Mouse (Mus musculus): ENCODE measurements around the gene Lrtm2.
"Not testable (repeated sequence)": the region's sequence is repeated elsewhere in the genome, so short reads cannot be mapped to it uniquely, and the experiment has no call there.

The Lrtm2 gene

DNA sequence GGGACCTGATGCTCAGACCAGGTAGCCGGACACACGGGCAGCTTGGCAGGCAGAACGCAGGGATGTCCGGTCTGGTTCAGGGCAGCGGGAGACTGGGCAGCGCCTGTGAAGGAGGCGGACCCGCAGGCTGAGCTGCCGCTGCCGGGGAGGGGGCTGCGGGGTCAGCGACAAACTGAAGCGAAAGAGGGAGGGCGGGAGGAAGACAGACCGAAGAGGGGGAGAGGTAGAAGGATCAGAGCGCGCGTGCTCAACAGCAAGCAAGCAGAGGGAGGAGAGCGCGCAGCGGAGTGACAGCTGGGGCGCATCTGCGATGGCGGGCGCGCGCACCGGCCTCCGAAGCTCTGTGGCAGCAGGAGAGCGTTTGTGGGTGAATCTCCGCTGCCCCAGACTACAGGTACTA lies at the start of gene Lrtm2:
Lrtm2 (minus strand) TSS at position 261 of the 400 bp plus-strand sequence.
- ATAC-seq (ENCODE audit: insufficient number of reproducible peaks, low FRiP score, low TSS enrichment) = 0 out of 2 replicates have a peak, but pooled peaks have one; percentile 33

DNA sequence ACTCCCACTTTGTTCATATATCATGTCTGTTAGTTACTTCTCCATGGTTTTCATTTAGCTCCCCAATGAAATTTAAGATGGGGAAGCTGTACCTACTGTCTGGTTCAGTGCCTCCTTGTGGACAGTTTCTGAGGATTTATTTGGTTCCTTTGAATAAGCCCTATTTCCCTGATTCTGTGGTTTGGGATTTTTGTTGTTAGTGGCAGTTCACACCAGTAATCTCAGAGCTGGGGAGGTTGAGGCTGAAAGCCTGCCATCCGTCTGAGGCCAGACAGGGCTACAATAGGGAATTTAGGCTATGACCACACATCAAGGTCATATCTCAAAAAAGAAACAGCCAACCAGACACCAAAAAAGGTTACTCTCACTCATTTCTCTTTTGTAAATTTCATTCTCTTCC lies 48.1 kb upstream of the Lrtm2 start:
- no peak for ATAC-seq (ENCODE audit: insufficient number of reproducible peaks, low FRiP score, low TSS enrichment)

DNA sequence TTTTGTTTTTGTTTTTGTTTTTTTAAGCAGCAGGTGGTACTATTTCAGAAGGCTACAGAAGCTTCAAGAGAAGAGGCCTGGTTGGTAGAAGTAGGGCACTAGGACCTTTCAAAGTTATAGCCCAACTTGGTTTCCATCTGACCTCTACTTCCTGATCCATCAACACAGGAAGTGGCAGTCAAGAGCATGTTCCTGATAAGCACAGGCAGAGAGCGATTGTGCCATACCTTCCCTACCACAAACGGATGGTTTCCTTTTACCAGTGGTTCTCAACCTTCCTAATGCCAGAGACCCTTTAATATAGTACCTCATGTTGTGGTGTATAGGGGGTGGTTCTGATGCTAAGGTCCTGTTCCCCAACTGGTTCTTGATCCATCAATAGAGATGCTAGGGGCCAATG lies 47.0 kb upstream of the Lrtm2 start:
- no peak for ATAC-seq (ENCODE audit: insufficient number of reproducible peaks, low FRiP score, low TSS enrichment)

DNA sequence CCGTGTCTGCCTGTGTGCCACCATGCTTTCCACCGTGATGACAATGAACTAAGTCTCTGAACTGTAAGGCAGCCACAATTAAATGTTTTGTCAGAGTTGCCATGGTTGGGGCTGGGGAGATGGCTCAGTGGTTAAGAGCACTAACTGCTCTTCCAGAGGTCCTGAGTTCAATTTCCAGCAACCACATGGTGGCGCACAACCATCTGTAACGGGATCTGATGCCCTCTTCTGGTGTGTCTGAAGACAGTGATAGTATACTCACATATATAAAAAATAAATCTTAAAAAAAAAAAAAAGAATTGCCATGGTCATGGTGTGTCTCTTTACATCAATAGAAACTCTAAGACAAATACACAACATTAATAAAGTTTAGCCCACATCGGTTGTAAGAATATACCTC lies 44.5 kb upstream of the Lrtm2 start:
- ATAC-seq (ENCODE audit: insufficient number of reproducible peaks, low FRiP score, low TSS enrichment) = no peak

DNA sequence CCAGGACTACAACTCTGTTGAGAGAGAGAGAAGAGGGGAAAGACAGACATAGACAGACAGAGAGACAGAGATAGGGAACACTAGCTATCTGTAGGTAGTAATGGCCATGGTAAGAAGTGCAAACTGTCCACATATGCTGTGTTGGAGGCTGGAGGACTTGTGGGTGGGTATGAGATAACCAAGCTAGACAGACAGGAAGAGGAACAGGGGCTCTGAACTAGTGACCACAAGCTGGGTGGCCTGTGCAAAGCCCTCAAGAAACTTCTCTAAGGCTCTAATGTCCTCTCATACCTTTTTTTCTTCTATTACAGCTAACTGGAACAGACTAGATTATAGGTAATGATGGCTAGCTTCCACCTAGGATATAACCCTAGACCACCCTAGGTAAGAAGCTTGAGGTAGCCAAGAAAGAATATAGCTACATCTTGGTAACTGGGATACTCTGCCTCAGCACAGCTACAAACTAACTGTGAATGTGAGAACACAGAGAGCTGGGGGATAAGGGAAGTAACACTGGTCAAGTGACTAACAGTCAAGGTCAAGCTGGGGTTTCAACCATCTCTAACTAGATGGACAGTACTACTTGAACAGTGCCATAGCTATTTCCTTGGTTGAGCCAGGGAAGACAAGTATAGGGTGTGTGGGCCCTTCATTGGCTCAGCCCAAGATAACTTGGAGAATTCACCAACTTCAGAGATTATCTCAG lies 42.6 kb upstream of the Lrtm2 start:
- ATAC-seq (ENCODE audit: insufficient number of reproducible peaks, low FRiP score, low TSS enrichment) = no peak

DNA sequence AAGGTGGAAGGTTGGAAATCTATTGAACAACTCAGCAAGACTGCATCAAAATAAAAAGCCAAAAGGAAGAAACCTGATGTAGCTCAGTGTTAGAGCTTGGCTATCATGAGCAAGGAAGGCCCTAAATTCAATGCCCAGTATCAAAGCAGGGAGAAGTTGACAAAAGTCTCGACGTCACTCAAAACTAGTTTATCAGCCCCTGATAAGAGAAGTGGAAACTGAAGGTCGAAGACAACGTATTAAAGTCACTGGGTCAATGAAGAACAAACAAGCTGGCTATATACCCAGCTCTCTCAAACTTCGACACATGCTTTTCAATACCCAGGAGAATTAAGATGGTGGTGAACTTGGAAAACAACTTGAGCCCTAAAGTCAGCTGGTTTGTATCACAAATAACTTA lies 41.7 kb upstream of the Lrtm2 start:
- no peak for ATAC-seq (ENCODE audit: insufficient number of reproducible peaks, low FRiP score, low TSS enrichment)

DNA sequence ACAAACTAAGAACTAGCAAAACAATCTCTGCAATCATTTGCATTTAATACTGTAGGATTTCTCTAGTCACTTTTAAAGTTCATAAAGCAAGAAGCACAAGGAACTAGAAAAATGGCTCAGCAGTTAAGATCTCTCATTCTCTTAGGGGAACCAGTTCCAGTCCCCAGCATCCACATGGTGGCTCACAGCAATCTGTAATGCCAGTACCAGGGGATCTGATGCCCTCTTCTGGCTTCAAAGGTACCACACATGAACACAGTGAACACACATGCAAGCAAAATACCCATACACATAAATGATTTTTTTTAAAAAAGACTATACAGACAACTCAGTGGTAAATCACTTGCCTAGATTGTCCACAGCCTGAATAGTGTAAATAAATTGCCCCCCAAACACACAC lies 41.1 kb upstream of the Lrtm2 start:
- no peak for ATAC-seq (ENCODE audit: insufficient number of reproducible peaks, low FRiP score, low TSS enrichment)

DNA sequence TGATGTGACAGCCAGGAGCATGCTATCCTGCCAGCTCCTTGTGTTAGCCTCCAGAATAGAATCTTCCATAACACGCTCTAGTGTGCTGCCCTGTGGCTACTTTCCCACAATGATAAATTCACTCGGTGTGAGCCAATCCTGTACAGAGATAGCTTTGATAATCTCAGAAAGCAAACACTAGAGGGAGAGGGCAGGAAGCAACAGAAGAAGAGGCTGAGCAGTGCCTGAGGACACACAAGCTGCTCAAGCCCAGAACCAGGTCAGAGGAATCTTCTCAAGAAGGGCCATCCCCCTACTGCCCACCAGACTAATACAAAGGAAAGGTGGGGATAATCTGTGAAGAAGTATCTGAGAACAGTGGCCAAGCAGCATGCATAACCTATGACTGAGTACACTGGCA lies 36.8 kb upstream of the Lrtm2 start:
- ATAC-seq (ENCODE audit: insufficient number of reproducible peaks, low FRiP score, low TSS enrichment) = 0 out of 2 replicates have a peak, but pooled peaks have one; percentile 20

DNA sequence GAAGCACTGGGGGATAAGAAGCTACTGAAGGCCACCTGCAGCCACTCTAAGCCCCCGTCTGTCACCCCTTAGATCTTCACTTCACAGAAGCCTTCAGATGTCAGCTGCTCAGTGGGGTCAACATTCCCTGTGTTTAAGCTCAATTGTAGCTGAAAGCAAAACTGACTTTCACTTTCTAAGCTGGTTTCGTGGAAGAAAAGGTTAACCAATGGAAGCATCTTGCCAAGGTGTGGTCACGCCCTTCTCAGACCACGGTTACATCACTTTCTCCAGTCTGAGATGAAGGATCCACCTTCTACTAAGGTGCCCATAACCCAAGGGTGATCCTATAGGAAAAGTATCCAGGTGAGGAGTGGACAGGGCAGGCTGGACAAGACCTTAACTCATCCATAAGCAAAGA lies 36.2 kb upstream of the Lrtm2 start:
- ATAC-seq (ENCODE audit: insufficient number of reproducible peaks, low FRiP score, low TSS enrichment) = not testable (repeated sequence)

DNA sequence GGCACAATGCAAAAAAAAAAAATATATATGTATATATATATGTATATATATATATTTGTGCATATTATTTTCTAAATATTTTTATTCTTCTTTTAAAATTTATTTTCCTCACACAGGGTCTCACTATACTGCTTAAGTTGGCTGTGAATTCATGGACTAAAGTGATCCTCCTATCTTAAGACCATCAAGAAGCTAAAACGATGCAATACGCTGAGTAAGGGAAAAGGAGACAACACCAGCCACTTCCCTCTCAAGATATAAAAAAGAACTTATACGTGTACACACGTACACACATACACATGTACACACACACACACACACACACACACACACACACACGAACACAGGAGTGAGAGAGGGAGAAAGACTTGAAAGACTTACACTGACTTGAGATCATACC lies 33.0 kb upstream of the Lrtm2 start:
- ATAC-seq (ENCODE audit: insufficient number of reproducible peaks, low FRiP score, low TSS enrichment) = no peak

DNA sequence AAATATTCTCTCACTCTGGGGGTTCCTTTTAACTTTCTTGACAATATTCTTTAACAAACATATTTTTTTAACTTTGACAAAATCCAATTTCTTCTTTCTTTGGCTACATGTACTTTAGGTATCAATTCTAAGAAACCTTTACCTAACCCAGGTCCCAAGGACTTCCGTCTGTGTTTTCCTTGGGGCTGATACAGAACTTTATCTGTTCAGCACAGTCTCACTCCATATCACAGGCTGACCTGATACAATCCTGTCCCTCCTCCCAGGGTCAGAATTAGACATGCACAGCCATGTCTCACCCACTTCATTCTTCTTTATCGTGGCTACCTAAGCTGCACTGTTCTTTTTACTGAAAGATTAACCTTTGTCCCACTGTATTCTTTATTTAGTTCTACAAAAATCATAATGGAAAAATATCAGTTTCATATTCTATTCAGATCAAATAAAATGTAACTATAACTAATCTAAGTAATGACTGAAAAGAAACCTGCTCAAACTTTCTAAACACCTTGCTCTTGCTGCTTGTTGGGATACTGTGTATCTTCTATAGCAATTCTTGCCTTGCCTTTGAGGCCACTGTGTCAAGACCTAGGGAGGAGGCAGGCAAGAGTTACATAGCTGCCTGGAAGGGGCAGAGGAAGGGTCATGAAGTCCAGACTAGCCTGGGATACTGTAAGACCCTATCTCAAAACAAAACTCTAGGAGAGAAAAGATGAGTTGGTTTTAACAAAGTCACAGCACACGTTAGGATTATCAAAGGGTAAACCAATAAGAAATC lies 30.5 kb upstream of the Lrtm2 start:
- no peak for ATAC-seq (ENCODE audit: insufficient number of reproducible peaks, low FRiP score, low TSS enrichment)

DNA sequence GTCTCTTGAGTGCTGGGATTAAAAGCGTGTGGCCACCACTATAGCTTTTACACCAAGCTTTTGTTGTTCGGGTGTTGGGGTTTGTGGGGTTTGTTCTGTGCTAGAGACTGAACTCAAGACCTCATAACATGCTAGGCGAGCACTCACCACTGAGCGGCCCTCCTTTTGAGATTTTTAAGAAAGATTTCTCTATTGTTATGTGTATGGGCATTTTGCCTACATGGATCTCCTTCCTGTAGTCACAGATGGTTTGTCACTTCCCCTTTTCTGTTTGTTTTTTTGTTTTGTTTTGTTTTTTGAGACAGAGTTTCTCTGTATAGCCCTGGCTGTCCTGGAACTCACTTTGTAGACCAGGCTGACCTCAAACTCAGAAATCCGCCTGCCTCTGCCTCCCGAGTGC lies 29.7 kb upstream of the Lrtm2 start:
- not testable (repeated sequence) for ATAC-seq (ENCODE audit: insufficient number of reproducible peaks, low FRiP score, low TSS enrichment)

DNA sequence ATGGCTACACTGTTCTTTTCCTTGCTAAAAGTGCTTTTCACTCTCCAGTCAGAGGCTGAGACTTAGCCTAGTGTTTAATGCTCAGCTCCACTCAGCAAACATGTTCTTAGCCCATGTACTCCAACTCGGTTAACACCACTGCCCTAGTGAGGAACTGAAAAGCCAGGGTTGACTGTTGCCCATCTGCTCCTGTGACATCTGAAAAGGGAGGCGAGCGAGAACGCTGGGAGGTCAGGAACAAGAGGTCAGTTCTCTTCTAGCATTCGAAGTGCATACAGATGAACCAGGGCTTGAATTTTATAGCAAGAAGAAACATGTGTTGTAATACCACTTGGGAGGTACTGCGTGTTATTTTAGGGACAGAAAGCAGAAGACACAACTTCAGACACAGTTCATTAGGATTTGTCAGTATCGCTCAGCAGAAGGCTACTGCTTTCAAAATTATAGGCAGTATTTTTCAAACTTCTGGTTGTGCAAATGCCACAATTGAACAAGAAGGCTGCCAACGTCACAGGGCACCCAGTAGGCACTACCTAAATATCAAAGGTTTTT lies 27.5 kb upstream of the Lrtm2 start:
- ATAC-seq (ENCODE audit: insufficient number of reproducible peaks, low FRiP score, low TSS enrichment) = no peak

DNA sequence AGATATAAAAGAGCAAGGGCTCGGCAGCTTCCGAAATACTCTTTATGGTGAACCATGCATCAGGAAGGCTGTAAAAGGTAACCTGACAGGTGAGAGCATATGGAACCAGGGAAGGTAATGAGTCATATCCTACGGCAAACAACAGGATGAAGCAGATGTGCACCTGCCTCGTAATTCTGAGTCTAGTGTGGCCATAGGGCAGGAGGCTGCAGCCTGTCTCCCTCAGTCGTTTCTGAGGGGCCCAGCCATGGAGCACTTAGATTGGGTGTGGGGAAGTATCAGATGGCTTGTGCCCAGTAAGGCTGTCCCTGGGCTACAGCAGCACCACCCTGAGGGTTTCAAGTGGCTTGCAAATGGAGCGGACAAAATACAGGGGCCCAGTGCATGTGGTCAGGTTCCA lies 21.9 kb upstream of the Lrtm2 start:
- no peak for ATAC-seq (ENCODE audit: insufficient number of reproducible peaks, low FRiP score, low TSS enrichment)

DNA sequence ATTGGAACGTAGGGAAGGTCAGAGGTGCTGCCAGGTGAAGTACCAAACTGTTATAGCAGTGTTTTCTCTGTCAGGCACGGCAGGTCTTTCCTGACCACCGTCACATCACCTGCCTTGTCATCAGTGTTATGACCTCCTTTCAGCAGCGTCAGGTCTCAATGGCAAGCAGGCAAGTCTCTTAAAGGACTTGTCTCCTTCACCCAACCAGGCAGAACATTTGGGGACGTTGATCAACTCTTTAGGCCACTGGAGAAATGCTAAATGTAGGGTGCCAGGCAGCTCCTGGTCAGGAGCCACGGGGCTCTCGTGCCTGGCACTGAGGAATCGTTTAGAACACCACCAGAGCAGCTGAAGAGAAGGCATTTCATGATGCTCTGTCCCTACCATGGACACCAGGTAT lies 21.1 kb upstream of the Lrtm2 start:
- no peak for ATAC-seq (ENCODE audit: insufficient number of reproducible peaks, low FRiP score, low TSS enrichment)

DNA sequence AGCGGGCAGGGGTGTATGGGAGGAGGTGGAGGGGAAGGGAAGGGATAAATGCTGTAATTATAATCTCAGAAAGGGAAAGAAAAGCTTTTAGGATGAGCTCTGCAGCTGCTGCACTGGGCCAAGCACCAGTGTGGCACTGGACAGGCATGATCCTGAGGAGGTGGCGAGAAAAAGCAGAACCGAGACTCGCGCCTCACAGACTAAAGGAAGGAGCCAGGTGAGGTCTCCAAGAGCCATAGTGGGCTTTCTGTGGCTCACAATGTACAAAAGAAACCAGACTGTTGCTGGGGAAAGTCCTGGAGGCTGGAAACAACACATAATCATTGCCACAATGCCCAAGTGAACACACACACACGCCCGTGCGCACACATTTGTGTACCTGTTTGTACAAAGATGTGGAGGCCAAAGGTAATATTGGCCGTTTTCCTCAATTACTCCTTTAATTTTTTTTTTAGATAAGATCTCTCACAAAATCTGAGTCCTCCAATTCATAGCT lies 20.2 kb upstream of the Lrtm2 start:
- ATAC-seq (ENCODE audit: insufficient number of reproducible peaks, low FRiP score, low TSS enrichment) = no peak

DNA sequence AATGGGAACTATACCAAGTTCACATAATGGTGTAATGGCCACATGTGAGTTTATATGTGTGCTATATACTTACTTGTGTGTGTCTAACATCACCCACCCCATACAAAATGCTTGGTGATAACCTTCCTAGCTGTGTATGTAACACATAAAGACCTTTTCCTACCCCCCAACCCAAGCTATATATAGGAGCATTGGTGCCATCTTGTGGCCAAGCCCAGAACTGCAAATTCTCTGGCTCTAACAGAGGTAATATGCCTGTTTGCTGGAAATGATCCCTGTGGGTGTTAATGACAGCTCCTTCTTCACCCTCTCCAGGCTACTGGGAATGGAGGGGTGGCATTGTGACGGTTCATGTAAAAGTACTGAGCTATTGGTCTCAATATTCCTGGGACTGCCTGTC lies 17.7 kb upstream of the Lrtm2 start:
- 0 out of 2 replicates have a peak, but pooled peaks have one; percentile 42 for ATAC-seq (ENCODE audit: insufficient number of reproducible peaks, low FRiP score, low TSS enrichment)

DNA sequence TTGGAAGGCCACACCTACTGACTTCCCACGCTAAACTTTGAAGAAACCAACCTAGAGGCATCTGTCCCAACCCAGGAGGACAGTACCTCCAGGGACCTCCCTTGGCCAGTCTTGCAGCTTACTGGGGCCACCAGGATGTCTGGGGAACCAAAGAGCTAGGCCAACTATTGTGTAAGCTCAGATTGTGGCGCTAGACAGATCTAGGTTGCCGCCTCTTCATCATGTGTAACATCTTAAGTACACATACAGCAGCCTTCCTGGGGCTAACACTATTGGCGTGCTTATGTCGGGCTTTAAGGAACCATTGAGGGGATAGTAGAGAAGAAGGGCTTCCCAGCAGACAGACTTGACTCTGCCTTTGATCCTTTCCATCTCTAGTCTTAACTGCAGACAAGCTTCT lies 17.2 kb upstream of the Lrtm2 start:
- ATAC-seq (ENCODE audit: insufficient number of reproducible peaks, low FRiP score, low TSS enrichment) = no peak

DNA sequence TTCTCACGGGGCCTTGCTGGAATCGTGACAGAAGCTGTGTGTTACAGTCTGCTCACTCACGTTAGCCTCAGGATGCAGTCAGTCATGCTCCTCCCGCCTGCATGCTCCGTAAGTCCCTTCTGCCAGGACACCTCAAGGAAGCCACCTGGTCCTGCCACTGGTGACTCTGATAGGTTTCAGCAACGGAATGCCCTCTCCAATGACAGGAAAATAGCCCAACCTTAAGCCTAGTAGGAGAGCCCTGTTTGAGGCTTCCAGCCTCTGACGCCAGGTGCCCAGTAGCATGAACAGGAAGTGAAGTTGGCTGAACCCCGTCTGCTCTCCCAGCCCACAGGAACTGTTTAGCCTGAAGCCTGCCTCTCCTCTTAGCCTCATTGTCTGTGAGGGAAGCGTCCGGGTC lies 15.7 kb upstream of the Lrtm2 start:
- peak; percentile 36; the same call in 1 of the 2 replicates for ATAC-seq (ENCODE audit: insufficient number of reproducible peaks, low FRiP score, low TSS enrichment)

DNA sequence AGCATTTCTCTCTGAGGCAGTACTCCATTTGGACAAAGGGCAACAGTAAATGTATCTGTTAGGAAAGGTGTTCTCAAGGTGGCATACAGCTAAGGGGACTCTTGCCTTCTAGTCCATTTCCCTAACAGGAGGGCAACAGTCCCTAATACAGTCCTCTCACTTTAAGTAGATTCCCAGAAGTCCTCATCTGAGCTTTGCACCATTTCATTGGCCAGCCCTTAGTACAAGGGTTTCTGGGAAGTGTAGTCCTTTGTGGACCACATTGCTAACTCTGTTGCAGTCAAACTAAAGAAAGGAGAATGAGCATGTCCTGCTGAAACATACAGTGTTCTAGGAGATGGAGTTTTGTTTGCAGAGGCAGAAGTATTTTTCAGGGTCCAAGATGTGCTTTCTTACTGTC lies 10.8 kb upstream of the Lrtm2 start:
- peak; percentile 86 for ATAC-seq (ENCODE audit: insufficient number of reproducible peaks, low FRiP score, low TSS enrichment)

DNA sequence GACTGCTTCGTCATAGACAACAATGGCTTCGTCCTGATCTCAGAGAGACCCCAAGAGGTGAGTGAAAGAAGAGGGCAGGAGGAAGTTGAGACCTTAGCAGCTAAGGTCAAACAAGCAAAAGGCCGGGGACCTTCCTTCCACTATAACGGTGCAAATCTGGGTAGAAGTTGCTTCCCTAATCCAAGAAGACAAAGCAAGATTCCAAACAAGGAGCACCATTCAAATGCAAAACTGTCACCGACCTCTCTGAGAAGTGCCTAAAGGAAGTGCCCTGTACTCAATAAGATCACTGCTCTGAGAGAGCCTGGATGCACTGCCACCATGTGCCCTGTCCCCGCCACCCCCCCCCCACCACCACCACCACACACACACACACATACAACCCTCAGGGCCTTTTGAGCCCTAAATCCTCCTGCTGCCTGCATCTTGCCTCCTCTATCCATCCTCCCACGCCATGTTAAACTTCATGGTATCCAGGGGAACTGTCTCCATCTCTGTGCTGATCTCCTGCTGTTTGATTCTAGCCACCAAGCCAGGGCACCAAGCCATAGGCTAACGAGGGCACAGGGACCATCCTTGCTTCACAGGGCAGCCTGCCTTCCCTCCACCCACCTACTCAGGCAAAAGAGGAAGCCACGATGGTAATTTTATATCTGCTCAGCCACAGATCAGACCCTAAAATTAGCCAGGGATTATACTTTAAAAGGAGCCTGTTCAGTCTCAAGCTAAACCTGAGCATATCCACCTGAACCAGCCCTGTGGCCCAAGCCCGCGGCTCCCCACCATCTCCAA lies 7.8 kb upstream of the Lrtm2 start:
- ATAC-seq (ENCODE audit: insufficient number of reproducible peaks, low FRiP score, low TSS enrichment) = no peak

All from cerebellum, adult (tissue).